Mouse (Mus musculus): Measurements from ENCODE around the gene Tspyl3. TPM values are rescaled to one million over a fixed set of nuclear protein-coding genes. Genes with fewer than 3 reads are reported as not detected.

Gene Tspyl3
- polyA plus RNA-seq, 1 experiment from 2014 or later: 8.7 TPM

DNA sequence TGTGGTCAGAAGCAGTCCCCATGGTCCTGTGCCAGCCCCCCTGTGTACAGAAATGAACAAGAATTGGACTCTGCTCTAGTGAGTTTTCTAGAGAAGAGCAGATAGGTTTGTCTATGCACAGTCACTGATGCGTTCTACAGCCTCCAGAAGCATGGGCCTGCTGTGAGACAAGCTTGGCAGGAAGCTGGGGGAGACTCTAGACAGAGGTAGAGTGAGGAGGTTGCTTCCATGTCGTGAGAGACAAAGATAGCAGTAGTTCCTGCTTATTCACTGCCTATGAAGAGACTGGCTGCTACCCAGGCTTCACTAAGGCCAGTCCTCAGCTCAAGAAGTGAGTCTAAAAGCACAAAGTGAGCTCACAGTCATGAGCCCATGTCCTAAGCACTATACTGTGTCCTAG, 34.0 kb downstream of the Tspyl3 start:
- ATAC-seq (ENCODE audit: low read depth): no peak
- no peak overlapping the region for H3K4me2 ChIP-seq (ENCODE audit: low read depth, low read length)
- H3K9me3 ChIP-seq (ENCODE audit: control insufficient read depth, low read length): no peaks in the 10 kb centered on the region
- H3K27ac ChIP-seq (ENCODE audit: low read length): no peak overlapping the region
- H3K4me1 ChIP-seq (replicated peaks; ENCODE audit: control insufficient read depth, insufficient read depth, low read length): no peaks in the 10 kb centered on the region
- H3K9ac ChIP-seq (ENCODE audit: low read length): no peak overlapping the region
- 77% methylated on average over 2 of the region's 2 CpGs for WGBS
- peaks cover 44% of the 10 kb centered on the region for H3K36me3 ChIP-seq (ENCODE audit: control insufficient read depth, insufficient read depth, low read length)
- no peaks in the 10 kb centered on the region for H3K27me3 ChIP-seq (ENCODE audit: control insufficient read depth, insufficient read depth, low read depth, low read length)
- no peak overlapping the region for H3K4me3 ChIP-seq (ENCODE audit: low read length)

DNA sequence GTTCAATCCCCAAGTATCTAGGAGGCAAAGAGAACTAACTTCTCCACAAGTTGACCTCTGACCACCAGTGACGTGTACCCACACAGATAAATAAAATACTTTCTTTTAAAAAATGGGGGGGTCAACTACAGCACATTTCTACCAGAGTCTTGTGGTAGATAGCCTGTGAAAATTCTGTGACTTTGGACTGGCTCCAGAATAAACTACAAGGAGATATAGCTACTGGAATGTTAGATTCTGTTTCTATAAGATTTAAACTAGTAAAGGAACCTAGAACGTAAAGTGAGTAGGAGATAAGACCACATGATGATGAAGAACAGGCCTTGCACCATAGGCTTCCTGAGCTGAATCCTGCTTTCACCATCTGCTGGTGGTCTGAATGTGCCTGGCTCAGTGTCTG, 37.4 kb downstream of the Tspyl3 start:
- H3K4me2 ChIP-seq (ENCODE audit: low read depth, low read length): no peak overlapping the region
- H3K27me3 ChIP-seq (ENCODE audit: control insufficient read depth, insufficient read depth, low read depth, low read length): no peaks in the 10 kb centered on the region
- H3K9ac ChIP-seq (ENCODE audit: low read length): no peak overlapping the region
- peaks cover 42% of the 10 kb centered on the region for H3K36me3 ChIP-seq (ENCODE audit: control insufficient read depth, insufficient read depth, low read length)
- no peaks in the 10 kb centered on the region for H3K4me1 ChIP-seq (replicated peaks; ENCODE audit: control insufficient read depth, insufficient read depth, low read length)
- ATAC-seq (ENCODE audit: low read depth): no peak
- whole genome bisulfite sequencing: 78% methylated on average over 2 of the region's 2 CpGs
- H3K27ac ChIP-seq (ENCODE audit: low read length): no peak overlapping the region
- no peak overlapping the region for H3K4me3 ChIP-seq (ENCODE audit: low read length)
- no peaks in the 10 kb centered on the region for H3K9me3 ChIP-seq (ENCODE audit: control insufficient read depth, low read length)

GRCm38 (mm10) chr2:153186176-153186591, 39.1 kb downstream of the Tspyl3 start:
- no peaks in the 10 kb centered on the region for H3K9me3 ChIP-seq (ENCODE audit: control insufficient read depth, low read length)
- H3K27ac ChIP-seq (ENCODE audit: low read length): no peak overlapping the region
- no peak overlapping the region for H3K9ac ChIP-seq (ENCODE audit: low read length)
- no peaks in the 10 kb centered on the region for H3K27me3 ChIP-seq (ENCODE audit: control insufficient read depth, insufficient read depth, low read depth, low read length)
- ATAC-seq (ENCODE audit: low read depth): peak; percentile 47; the same call in 1 of the 2 replicates
- H3K4me2 ChIP-seq (ENCODE audit: low read depth, low read length): no peak overlapping the region
- H3K36me3 ChIP-seq (ENCODE audit: control insufficient read depth, insufficient read depth, low read length): peaks cover 38% of the 10 kb centered on the region
- H3K4me1 ChIP-seq (replicated peaks; ENCODE audit: control insufficient read depth, insufficient read depth, low read length): no peaks in the 10 kb centered on the region
- H3K4me3 ChIP-seq (ENCODE audit: low read length): no peak overlapping the region
- WGBS: 53% methylated on average over 2 of the region's 2 CpGs

GRCm38 (mm10) chr2:153179961-153180360, 45.3 kb downstream of the Tspyl3 start:
- Histone ChIP-seq H3K27me3 (ENCODE audit: control insufficient read depth, insufficient read depth, low read depth, low read length) (no peaks in the 10 kb centered on the region), H3K27ac (ENCODE audit: low read length) (no peak overlapping the region), H3K4me1 (replicated peaks; ENCODE audit: control insufficient read depth, insufficient read depth, low read length) (no peaks in the 10 kb centered on the region), H3K9ac (ENCODE audit: low read length) (no peak overlapping the region), H3K4me2 (ENCODE audit: low read depth, low read length) (no peak overlapping the region), H3K9me3 (ENCODE audit: control insufficient read depth, low read length) (no peaks in the 10 kb centered on the region), H3K4me3 (ENCODE audit: low read length) (no peak overlapping the region), H3K36me3 (ENCODE audit: control insufficient read depth, insufficient read depth, low read length) (peaks cover 17% of the 10 kb centered on the region)
- ATAC-seq (ENCODE audit: low read depth): no peak
- WGBS: 84% methylated on average over 3 of the region's 3 CpGs

GRCm38 (mm10) chr2:153179126-153179860, 45.9 kb downstream of the Tspyl3 start:
- H3K27me3 ChIP-seq (ENCODE audit: control insufficient read depth, insufficient read depth, low read depth, low read length): no peaks in the 10 kb centered on the region
- no peak overlapping the region for H3K27ac ChIP-seq (ENCODE audit: low read length)
- 79% methylated on average over 10 of the region's 10 CpGs for WGBS
- no peak overlapping the region for H3K4me3 ChIP-seq (ENCODE audit: low read length)
- no peak overlapping the region for H3K4me2 ChIP-seq (ENCODE audit: low read depth, low read length)
- no peak overlapping the region for H3K9ac ChIP-seq (ENCODE audit: low read length)
- no peaks in the 10 kb centered on the region for H3K4me1 ChIP-seq (replicated peaks; ENCODE audit: control insufficient read depth, insufficient read depth, low read length)
- ATAC-seq (ENCODE audit: low read depth): no peak
- peaks cover 13% of the 10 kb centered on the region for H3K36me3 ChIP-seq (ENCODE audit: control insufficient read depth, insufficient read depth, low read length)
- H3K9me3 ChIP-seq (ENCODE audit: control insufficient read depth, low read length): no peaks in the 10 kb centered on the region

DNA sequence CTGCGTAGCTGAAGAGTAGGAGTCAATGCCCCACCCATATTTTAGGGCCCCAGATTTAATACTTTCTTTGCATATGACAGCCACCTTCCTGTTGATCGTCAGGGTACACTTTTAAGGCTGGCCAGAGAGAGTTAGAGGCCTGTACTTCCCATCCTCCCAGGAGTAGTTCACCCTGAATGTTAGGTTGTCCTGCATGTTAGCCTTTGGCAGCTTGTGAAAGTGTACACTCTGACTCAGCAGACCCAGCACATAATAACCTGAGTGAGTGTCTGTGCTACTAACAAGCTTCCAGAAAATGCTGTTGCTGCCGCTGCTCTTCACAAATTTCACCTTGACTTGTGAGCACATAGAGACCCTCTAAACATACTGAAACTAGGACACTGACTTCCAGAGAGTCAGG, 48.1 kb downstream of the Tspyl3 start:
- H3K4me3 ChIP-seq (ENCODE audit: low read length): no peak overlapping the region
- H3K27ac ChIP-seq (ENCODE audit: low read length): no peak overlapping the region
- no peaks in the 10 kb centered on the region for H3K9me3 ChIP-seq (ENCODE audit: control insufficient read depth, low read length)
- H3K9ac ChIP-seq (ENCODE audit: low read length): no peak overlapping the region
- no peak for ATAC-seq (ENCODE audit: low read depth)
- H3K4me2 ChIP-seq (ENCODE audit: low read depth, low read length): no peak overlapping the region
- peaks cover 4% of the 10 kb centered on the region; the same call in 1 of the 2 replicates for H3K36me3 ChIP-seq (ENCODE audit: control insufficient read depth, insufficient read depth, low read length)
- no peaks in the 10 kb centered on the region for H3K4me1 ChIP-seq (replicated peaks; ENCODE audit: control insufficient read depth, insufficient read depth, low read length)
- WGBS: 73% methylated on average over 3 of the region's 3 CpGs
- no peaks in the 10 kb centered on the region for H3K27me3 ChIP-seq (ENCODE audit: control insufficient read depth, insufficient read depth, low read depth, low read length)

GRCm38 (mm10) chr2:153175995-153176570, 49.2 kb downstream of the Tspyl3 start:
- 49% methylated on average over 8 of the region's 8 CpGs for WGBS
- H3K9ac ChIP-seq (ENCODE audit: low read length): no peak overlapping the region
- no peak for ATAC-seq (ENCODE audit: low read depth)

More at GRCm38 (mm10) chr2:153175995-153176570, 49.2 kb downstream of the Tspyl3 start:
- Histone ChIP-seq H3K4me1 (replicated peaks; ENCODE audit: control insufficient read depth, insufficient read depth, low read length) (no peaks in the 10 kb centered on the region), H3K27me3 (ENCODE audit: control insufficient read depth, insufficient read depth, low read depth, low read length) (no peaks in the 10 kb centered on the region), H3K4me3 (ENCODE audit: low read length) (no peak overlapping the region), H3K4me2 (ENCODE audit: low read depth, low read length) (no peak overlapping the region), H3K9me3 (ENCODE audit: control insufficient read depth, low read length) (no peaks in the 10 kb centered on the region), H3K36me3 (ENCODE audit: control insufficient read depth, insufficient read depth, low read length) (peaks cover 6% of the 10 kb centered on the region; the same call in 1 of the 2 replicates), H3K27ac (ENCODE audit: low read length) (no peak overlapping the region)

Other genes with a start within 250 kb of the Tspyl3 start
- gene Pdrg1, start 210.0 kb downstream of the Tspyl3 start, polyA plus RNA-seq (2015; fragmentation: Nextera tagmentation; extraction: Ambion mirVana): 101 and 114 TPM in 2 replicates
- not detected in 2 replicates for gene Xkr7, start 193.6 kb downstream of the Tspyl3 start, polyA plus RNA-seq (2015; fragmentation: Nextera tagmentation; extraction: Ambion mirVana)
- gene Ccm2l, start 159.5 kb downstream of the Tspyl3 start, polyA plus RNA-seq (2015; fragmentation: Nextera tagmentation; extraction: Ambion mirVana): 2.8 and 3.5 TPM in 2 replicates
- 4.5 and 6.9 TPM in 2 replicates for gene Hck, start 117.0 kb downstream of the Tspyl3 start, polyA plus RNA-seq (2015; fragmentation: Nextera tagmentation; extraction: Ambion mirVana)
- gene Tm9sf4, start 64.1 kb downstream of the Tspyl3 start, polyA plus RNA-seq (2015; fragmentation: Nextera tagmentation; extraction: Ambion mirVana): 74.9 and 79.0 TPM in 2 replicates
- 14.4 and 17.1 TPM in 2 replicates for gene Plagl2, start 16.0 kb upstream of the Tspyl3 start, polyA plus RNA-seq (2015; fragmentation: Nextera tagmentation; extraction: Ambion mirVana)
- gene Pofut1, start 16.1 kb upstream of the Tspyl3 start, polyA plus RNA-seq (2015; fragmentation: Nextera tagmentation; extraction: Ambion mirVana): 6.2 and 6.7 TPM in 2 replicates
- 7.1 TPM in 2 replicates for gene Kif3b, start 66.0 kb upstream of the Tspyl3 start, polyA plus RNA-seq (2015; fragmentation: Nextera tagmentation; extraction: Ambion mirVana)
- gene Asxl1, start 120.4 kb upstream of the Tspyl3 start, polyA plus RNA-seq (2015; fragmentation: Nextera tagmentation; extraction: Ambion mirVana): 9.0 and 9.6 TPM in 2 replicates